Mouse (Mus musculus): ENCODE measurements around the gene Mak. TPM values are rescaled to one million over a fixed set of nuclear protein-coding genes. Genes with fewer than 3 reads are reported as not detected.
"Not testable (repeated sequence)": the region's sequence is repeated elsewhere in the genome, so short reads cannot be mapped to it uniquely, and the experiment has no call there.

Gene Mak
- polyA plus RNA-seq, 1 experiment: not detected

DNA sequence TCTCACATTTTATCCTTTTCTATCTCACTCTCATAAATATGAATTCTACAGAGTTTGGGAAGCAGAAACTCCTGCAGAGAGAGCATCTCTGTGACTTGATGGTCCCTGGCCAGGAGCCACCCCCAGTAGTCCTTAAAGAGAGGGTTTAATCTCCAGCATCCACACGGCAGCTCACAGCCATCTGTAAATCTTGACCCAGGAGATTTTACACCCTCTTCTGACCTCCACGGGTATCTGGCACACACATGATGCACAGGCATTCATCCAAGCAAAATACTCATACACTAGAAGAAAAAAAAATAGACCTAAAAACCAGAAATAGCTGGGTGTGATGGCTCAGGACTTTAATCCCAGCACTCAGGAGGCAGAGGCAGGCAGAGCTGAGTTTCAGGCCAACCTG is 91.1 kb downstream of the Mak start:
- no peaks in the 10 kb centered on the region for H3K79me2 ChIP-seq (ENCODE audit: control insufficient read depth, insufficient read depth)
- no peak overlapping the region for H3ac ChIP-seq (ENCODE audit: control insufficient read depth, insufficient read length, low read depth)
- TF ChIP-seq CTCF (IDR thresholded peaks at IDR 0.05; ENCODE audit: control insufficient read depth, insufficient read depth, insufficient read length) (no peak), MYOG (IDR thresholded peaks at IDR 0.05; ENCODE audit: control insufficient read depth, extremely low read depth, insufficient read length) (no peak), MYOD1 (IDR thresholded peaks at IDR 0.05; ENCODE audit: control insufficient read depth, insufficient read length, low read depth) (no peak), CEBPB (IDR thresholded peaks at IDR 0.05; ENCODE audit: low read depth) (no peak), MAX (IDR thresholded peaks at IDR 0.05) (no peak), FOSL1 (IDR thresholded peaks at IDR 0.05; ENCODE audit: insufficient read depth, low read length, poor library complexity, severe bottlenecking) (no peak), USF1 (IDR thresholded peaks at IDR 0.05; ENCODE audit: low read depth) (no peak)
- no peak overlapping the region for H3K4me3 ChIP-seq (ENCODE audit: insufficient read depth, poor library complexity, severe bottlenecking)
- H3K79me3 ChIP-seq (ENCODE audit: low read depth): no peaks in the 10 kb centered on the region
- no peaks in the 10 kb centered on the region for H3K36me3 ChIP-seq (ENCODE audit: control insufficient read depth, insufficient read depth)
- no peaks in the 10 kb centered on the region for H3K27me3 ChIP-seq (ENCODE audit: control insufficient read depth, insufficient read depth, insufficient read length)

DNA sequence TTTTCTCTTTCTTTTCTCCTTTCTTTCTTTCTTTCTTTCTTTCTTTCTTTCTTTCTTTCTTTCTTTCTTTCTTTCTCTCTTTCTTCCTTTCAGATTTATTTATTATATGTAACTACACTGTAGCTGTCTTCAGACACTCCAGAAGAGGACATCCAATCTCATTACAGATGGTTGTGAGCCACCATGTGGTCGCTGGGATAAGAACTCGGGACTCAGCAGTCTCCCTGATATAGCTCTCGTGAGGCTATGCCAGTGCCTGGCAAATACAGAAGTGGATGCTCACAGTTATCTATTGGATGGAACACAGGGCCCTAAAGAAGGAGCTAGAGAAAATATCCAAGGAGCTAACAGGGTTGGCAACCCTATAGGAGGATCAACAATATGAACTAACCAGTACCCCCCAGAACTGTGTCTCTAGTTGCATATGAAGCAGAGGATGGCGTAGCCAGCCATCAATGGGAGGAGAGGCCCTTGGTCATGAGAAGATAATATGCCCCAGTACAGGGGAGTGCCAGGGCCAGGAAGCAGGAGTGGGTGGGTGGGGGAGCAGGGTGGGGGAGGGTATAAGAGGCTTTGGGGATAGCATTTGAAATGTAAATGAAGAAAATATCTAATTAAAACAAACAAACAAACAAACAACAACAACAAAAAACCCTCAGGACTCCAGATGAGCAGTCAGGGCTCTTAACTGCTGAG is 91.8 kb downstream of the Mak start:
- H3K4me3 ChIP-seq (ENCODE audit: insufficient read depth, poor library complexity, severe bottlenecking); H3K27me3 ChIP-seq (ENCODE audit: control insufficient read depth, insufficient read depth, insufficient read length); H3K79me3 ChIP-seq (ENCODE audit: low read depth); H3ac ChIP-seq (ENCODE audit: control insufficient read depth, insufficient read length, low read depth); H3K36me3 ChIP-seq (ENCODE audit: control insufficient read depth, insufficient read depth); H3K79me2 ChIP-seq (ENCODE audit: control insufficient read depth, insufficient read depth): not testable (repeated sequence)

DNA sequence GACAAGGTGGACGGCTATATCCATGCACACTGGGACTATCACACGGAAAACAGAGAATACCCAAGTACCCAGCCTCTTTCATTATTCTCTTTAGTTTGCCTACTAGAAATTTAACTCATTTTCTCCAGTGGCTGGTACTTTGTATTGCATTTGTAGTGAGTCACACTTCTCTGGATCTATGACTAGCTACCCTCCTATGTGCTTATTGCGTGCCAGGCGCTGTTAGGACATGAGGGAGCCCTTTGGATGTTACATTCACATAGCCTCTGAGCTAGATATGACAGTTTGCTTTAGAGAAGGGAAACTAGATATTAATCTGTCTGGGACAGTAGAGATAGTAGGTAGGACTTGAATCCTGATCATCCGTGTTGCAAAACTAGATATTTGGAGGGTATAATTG is 93.4 kb downstream of the Mak start:
- H3K79me3 ChIP-seq (ENCODE audit: low read depth): no peaks in the 10 kb centered on the region
- no peak for TF ChIP-seq USF1 (IDR thresholded peaks at IDR 0.05; ENCODE audit: low read depth)
- H3ac ChIP-seq (ENCODE audit: control insufficient read depth, insufficient read length, low read depth): no peak overlapping the region
- H3K36me3 ChIP-seq (ENCODE audit: control insufficient read depth, insufficient read depth): no peaks in the 10 kb centered on the region
- H3K4me3 ChIP-seq (ENCODE audit: insufficient read depth, poor library complexity, severe bottlenecking): no peak overlapping the region
- no peaks in the 10 kb centered on the region for H3K27me3 ChIP-seq (ENCODE audit: control insufficient read depth, insufficient read depth, insufficient read length)
- H3K79me2 ChIP-seq (ENCODE audit: control insufficient read depth, insufficient read depth): no peaks in the 10 kb centered on the region

GRCm38 (mm10) chr13:40982759-40983158 is 96.7 kb downstream of the Mak start:
- no peaks in the 10 kb centered on the region for H3K27me3 ChIP-seq (ENCODE audit: control insufficient read depth, insufficient read depth, insufficient read length)
- no peaks in the 10 kb centered on the region for H3K36me3 ChIP-seq (ENCODE audit: control insufficient read depth, insufficient read depth)
- no peak overlapping the region for H3K4me3 ChIP-seq (ENCODE audit: insufficient read depth, poor library complexity, severe bottlenecking)
- no peaks in the 10 kb centered on the region for H3K79me2 ChIP-seq (ENCODE audit: control insufficient read depth, insufficient read depth)
- no peak overlapping the region for H3ac ChIP-seq (ENCODE audit: control insufficient read depth, insufficient read length, low read depth)
- H3K79me3 ChIP-seq (ENCODE audit: low read depth): no peaks in the 10 kb centered on the region
- TF ChIP-seq MAX (IDR thresholded peaks at IDR 0.05) (no peak), FOSL1 (IDR thresholded peaks at IDR 0.05; ENCODE audit: insufficient read depth, low read length, poor library complexity, severe bottlenecking) (peak; percentile 43), USF1 (IDR thresholded peaks at IDR 0.05; ENCODE audit: low read depth) (no peak), CEBPB (IDR thresholded peaks at IDR 0.05; ENCODE audit: low read depth) (peak; percentile 64), CTCF (IDR thresholded peaks at IDR 0.05; ENCODE audit: control insufficient read depth, insufficient read depth, insufficient read length) (no peak), MYOG (IDR thresholded peaks at IDR 0.05; ENCODE audit: control insufficient read depth, extremely low read depth, insufficient read length) (no peak), MYOD1 (IDR thresholded peaks at IDR 0.05; ENCODE audit: control insufficient read depth, insufficient read length, low read depth) (no peak)

DNA sequence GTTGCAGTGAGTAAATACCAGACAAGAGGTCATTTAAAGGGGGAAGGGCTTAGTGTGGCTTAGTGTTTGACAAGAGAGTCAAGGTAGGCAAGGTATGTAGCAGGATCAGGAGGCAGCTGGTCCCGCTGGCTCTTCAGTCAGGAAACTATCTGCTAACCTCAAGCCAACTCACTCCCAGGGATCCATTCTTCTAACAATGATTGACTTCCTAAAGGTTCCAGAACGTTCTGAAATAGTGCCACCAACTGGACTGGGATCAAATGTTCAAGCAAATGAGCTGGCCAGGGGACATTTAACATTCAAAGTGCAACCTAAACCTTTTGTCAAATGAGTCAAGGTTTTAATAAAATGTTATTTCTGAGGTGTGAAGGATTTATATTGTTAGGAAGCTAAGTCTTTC is 100.2 kb downstream of the Mak start:
- Histone ChIP-seq H3ac (ENCODE audit: control insufficient read depth, insufficient read length, low read depth) (no peak overlapping the region), H3K79me2 (ENCODE audit: control insufficient read depth, insufficient read depth) (no peaks in the 10 kb centered on the region), H3K79me3 (ENCODE audit: low read depth) (no peaks in the 10 kb centered on the region), H3K27me3 (ENCODE audit: control insufficient read depth, insufficient read depth, insufficient read length) (no peaks in the 10 kb centered on the region), H3K4me3 (ENCODE audit: insufficient read depth, poor library complexity, severe bottlenecking) (no peak overlapping the region), H3K36me3 (ENCODE audit: control insufficient read depth, insufficient read depth) (no peaks in the 10 kb centered on the region)
- TF ChIP-seq CTCF (IDR thresholded peaks at IDR 0.05; ENCODE audit: control insufficient read depth, insufficient read depth, insufficient read length) (no peak), MYOG (IDR thresholded peaks at IDR 0.05; ENCODE audit: control insufficient read depth, extremely low read depth, insufficient read length) (no peak), MYOD1 (IDR thresholded peaks at IDR 0.05; ENCODE audit: control insufficient read depth, insufficient read length, low read depth) (no peak), FOSL1 (IDR thresholded peaks at IDR 0.05; ENCODE audit: insufficient read depth, low read length, poor library complexity, severe bottlenecking) (no peak), CEBPB (IDR thresholded peaks at IDR 0.05; ENCODE audit: low read depth) (no peak), USF1 (IDR thresholded peaks at IDR 0.05; ENCODE audit: low read depth) (no peak), MAX (IDR thresholded peaks at IDR 0.05) (no peak)

- H3K4me3 ChIP-seq (ENCODE audit: insufficient read depth, poor library complexity, severe bottlenecking): no peak overlapping the region
- TF ChIP-seq CTCF (IDR thresholded peaks at IDR 0.05; ENCODE audit: control insufficient read depth, insufficient read depth, insufficient read length) (no peak), MAX (IDR thresholded peaks at IDR 0.05) (no peak), FOSL1 (IDR thresholded peaks at IDR 0.05; ENCODE audit: insufficient read depth, low read length, poor library complexity, severe bottlenecking) (no peak), USF1 (IDR thresholded peaks at IDR 0.05; ENCODE audit: low read depth) (no peak), MYOD1 (IDR thresholded peaks at IDR 0.05; ENCODE audit: control insufficient read depth, insufficient read length, low read depth) (no peak), MYOG (IDR thresholded peaks at IDR 0.05; ENCODE audit: control insufficient read depth, extremely low read depth, insufficient read length) (no peak), CEBPB (IDR thresholded peaks at IDR 0.05; ENCODE audit: low read depth) (no peak)
- H3ac ChIP-seq (ENCODE audit: control insufficient read depth, insufficient read length, low read depth): no peak overlapping the region
- H3K79me2 ChIP-seq (ENCODE audit: control insufficient read depth, insufficient read depth): no peaks in the 10 kb centered on the region
- no peaks in the 10 kb centered on the region for H3K27me3 ChIP-seq (ENCODE audit: control insufficient read depth, insufficient read depth, insufficient read length)
- H3K79me3 ChIP-seq (ENCODE audit: low read depth): no peaks in the 10 kb centered on the region
- H3K36me3 ChIP-seq (ENCODE audit: control insufficient read depth, insufficient read depth): no peaks in the 10 kb centered on the region
Observed at GRCm38 (mm10) chr13:40978652-40979051, 100.9 kb downstream of the Mak start.
